Mouse (Mus musculus): ENCODE results near the gene Nle1.
A peak's percentile ranks its signal among the peaks of the same experiment; 100 is the strongest.
"Not testable (repeated sequence)": the region's sequence is repeated elsewhere in the genome, so short reads cannot be mapped to it uniquely, and the experiment has no call there.

Nle1 gene

GRCm38 (mm10) chr11:82907651-82908607, at the start of gene Nle1:
Gene Nle1, minus strand, starts transcription at chr11:82908411.
- DNase-seq (ENCODE audit: low read depth) = peak; percentile 96

- no peak for DNase-seq (ENCODE audit: low read depth)
These were observed 48.7 kb upstream of the Nle1 start for GRCm38 (mm10) chr11:82956925-82957324.

GRCm38 (mm10) chr11:82954631-82955030, 46.4 kb upstream of the Nle1 start:
- DNase-seq (ENCODE audit: low read depth) = peak; percentile 61

GRCm38 (mm10) chr11:82952612-82953542, 44.7 kb upstream of the Nle1 start:
- peak; percentile 78 for DNase-seq (ENCODE audit: low read depth)

GRCm38 (mm10) chr11:82951865-82952611, 43.8 kb upstream of the Nle1 start:
- peak; percentile 64 for DNase-seq (ENCODE audit: low read depth)

- no peak for DNase-seq (ENCODE audit: low read depth)
These were observed 42.7 kb upstream of the Nle1 start, which contains the start of gene Slfn5 for GRCm38 (mm10) chr11:82950736-82951481. Gene Slfn5, plus strand, starts transcription at chr11:82951349.

GRCm38 (mm10) chr11:82949036-82949435, 40.8 kb upstream of the Nle1 start:
- no peak for DNase-seq (ENCODE audit: low read depth)

- DNase-seq (ENCODE audit: low read depth) = peak; percentile 74
These were observed 39.2 kb upstream of the Nle1 start for GRCm38 (mm10) chr11:82947457-82947856.

GRCm38 (mm10) chr11:82945636-82946035, 37.4 kb upstream of the Nle1 start:
- DNase-seq (ENCODE audit: low read depth) = no peak

GRCm38 (mm10) chr11:82943336-82943735, 35.1 kb upstream of the Nle1 start:
- no peak for DNase-seq (ENCODE audit: low read depth)

- DNase-seq (ENCODE audit: low read depth) = no peak
These were observed 25.0 kb upstream of the Nle1 start for GRCm38 (mm10) chr11:82933186-82933585.

- not testable (repeated sequence) for DNase-seq (ENCODE audit: low read depth)
These were observed 23.6 kb upstream of the Nle1 start for GRCm38 (mm10) chr11:82931671-82932450.

- not testable (repeated sequence) for DNase-seq (ENCODE audit: low read depth)
These were observed 22.9 kb upstream of the Nle1 start for GRCm38 (mm10) chr11:82931161-82931560.

GRCm38 (mm10) chr11:82930391-82930955, 22.3 kb upstream of the Nle1 start:
- DNase-seq (ENCODE audit: low read depth) = not testable (repeated sequence)

- DNase-seq (ENCODE audit: low read depth) = peak; percentile 29
These were observed 21.4 kb upstream of the Nle1 start for GRCm38 (mm10) chr11:82929633-82929950.

GRCm38 (mm10) chr11:82928897-82929632, 20.9 kb upstream of the Nle1 start:
- no peak for DNase-seq (ENCODE audit: low read depth)

GRCm38 (mm10) chr11:82923910-82924309, 15.7 kb upstream of the Nle1 start:
- not testable (repeated sequence) for DNase-seq (ENCODE audit: low read depth)

- DNase-seq (ENCODE audit: low read depth) = no peak
These were observed 13.5 kb upstream of the Nle1 start for GRCm38 (mm10) chr11:82921691-82922090.

GRCm38 (mm10) chr11:82920768-82921167, 12.6 kb upstream of the Nle1 start:
- no peak for DNase-seq (ENCODE audit: low read depth)

Measured in induced T-regulatory cell, adult 2 months (primary cell).